Mouse (Mus musculus) left cerebral cortex, adult 11 months (tissue): ENCODE data around the gene Sh2b3.
"Not testable (repeated sequence)": the region's sequence is repeated elsewhere in the genome, so short reads cannot be mapped to it uniquely, and the experiment has no call there.

Experiments used
- DNase-seq: peaks from one replicate; pipeline ENCODE4 v3.0.0; 2022; ENCODE audit warnings: low spot score

Gene Sh2b3

GRCm38 (mm10) chr5:121837441-121838340 is at the start of gene Sh2b3:
Sh2b3 (minus strand) TSS chr5:121837646.
- DNase-seq: no peak

- no peak for DNase-seq
Observed at GRCm38 (mm10) chr5:121883356-121883755, 45.9 kb upstream of the Sh2b3 start.

GRCm38 (mm10) chr5:121879211-121879610 is 41.8 kb upstream of the Sh2b3 start:
- no peak for DNase-seq

- no peak for DNase-seq
Observed at GRCm38 (mm10) chr5:121878703-121879102, 41.3 kb upstream of the Sh2b3 start.

GRCm38 (mm10) chr5:121876901-121877300 is 39.5 kb upstream of the Sh2b3 start:
- DNase-seq: no peak

- DNase-seq: no peak
Observed at GRCm38 (mm10) chr5:121875041-121875440, 37.6 kb upstream of the Sh2b3 start.

GRCm38 (mm10) chr5:121872158-121872557 is 34.7 kb upstream of the Sh2b3 start:
- DNase-seq: no peak

- DNase-seq: no peak
Observed at GRCm38 (mm10) chr5:121871515-121872030, 34.1 kb upstream of the Sh2b3 start.

GRCm38 (mm10) chr5:121870832-121871231 is 33.4 kb upstream of the Sh2b3 start:
- DNase-seq: no peak

- DNase-seq: no peak
Observed at GRCm38 (mm10) chr5:121867963-121868362, 30.5 kb upstream of the Sh2b3 start.

- DNase-seq: no peak
Observed at GRCm38 (mm10) chr5:121864330-121864729, 26.9 kb upstream of the Sh2b3 start.

GRCm38 (mm10) chr5:121861964-121862363 is 24.5 kb upstream of the Sh2b3 start:
- no peak for DNase-seq

GRCm38 (mm10) chr5:121858427-121858826 is 21.0 kb upstream of the Sh2b3 start:
- no peak for DNase-seq

- DNase-seq: no peak
Observed at GRCm38 (mm10) chr5:121856740-121857139, 19.3 kb upstream of the Sh2b3 start.

- DNase-seq: no peak
Observed at GRCm38 (mm10) chr5:121854768-121855167, 17.3 kb upstream of the Sh2b3 start.

- DNase-seq: no peak
Observed at GRCm38 (mm10) chr5:121853368-121854051, 16.1 kb upstream of the Sh2b3 start.

GRCm38 (mm10) chr5:121849478-121850349 is 12.3 kb upstream of the Sh2b3 start:
- DNase-seq: no peak

- DNase-seq: peak; percentile 85
Observed at GRCm38 (mm10) chr5:121848743-121849142, 11.3 kb upstream of the Sh2b3 start, which contains the start of gene Pheta1. Pheta1 (plus strand) TSS chr5:121848984.

- no peak for DNase-seq
Observed at GRCm38 (mm10) chr5:121848035-121848519, 10.6 kb upstream of the Sh2b3 start.

- DNase-seq: not testable (repeated sequence)
Observed at GRCm38 (mm10) chr5:121847269-121847668, 9.8 kb upstream of the Sh2b3 start.

GRCm38 (mm10) chr5:121846322-121846721 is 8.9 kb upstream of the Sh2b3 start:
- no peak for DNase-seq

GRCm38 (mm10) chr5:121845361-121845760 is 7.9 kb upstream of the Sh2b3 start:
- DNase-seq: no peak
